Mouse (Mus musculus) kidney, embryonic 14.5 days (tissue): ENCODE measurements around the gene Sec24b. TPM values are rescaled to one million over a fixed set of nuclear protein-coding genes. Genes with fewer than 3 reads are reported as not detected.

Experiments used
- ATAC-seq: fragments of 200-750 bp; cut with Nextera tagmentation; 2 replicates; pipeline ENCODE4 v1.8.0; 2017; ENCODE audit warnings: moderate number of reproducible peaks, mild to moderate bottlenecking, moderate TSS enrichment, moderate library complexity; ENCODE audit not compliant: low FRiP score, low TSS enrichment
- H3K27ac ChIP-seq: fragments of 300-500 bp; sonication (generic); 2 replicates; pipeline ENCODE4 v1.5.1; 2014; ENCODE audit warnings: low read depth, mild to moderate bottlenecking, low read length, moderate library complexity, mixed read lengths
- H3K27me3 ChIP-seq: fragments of 300-500 bp; sonication (generic); 2 replicates; pipeline ENCODE4 v1.6.1; 2014; ENCODE audit warnings: mild to moderate bottlenecking, low read length; ENCODE audit not compliant: control insufficient read depth, insufficient read depth
- H3K36me3 ChIP-seq: fragments of 300-500 bp; sonication (generic); 2 replicates; pipeline ENCODE4 v1.6.1; 2014; ENCODE audit warnings: low read length, mixed read lengths; ENCODE audit not compliant: control insufficient read depth, insufficient read depth
- H3K4me1 ChIP-seq: fragments of 300-500 bp; sonication (generic); 2 replicates; pipeline ENCODE4 v1.6.1; 2014; ENCODE audit warnings: low read length, mixed read lengths; ENCODE audit not compliant: control insufficient read depth, insufficient read depth
- H3K4me2 ChIP-seq: fragments of 300-500 bp; sonication (generic); replicated peaks from 2 replicates; pipeline ENCODE4 v1.6.1; 2014; ENCODE audit warnings: low read depth, mild to moderate bottlenecking, low read length
- H3K4me3 ChIP-seq: fragments of 300-500 bp; sonication (generic); 2 replicates; pipeline ENCODE4 v1.5.1; 2014; ENCODE audit warnings: mild to moderate bottlenecking, low read length
- H3K9ac ChIP-seq: fragments of 300-500 bp; sonication (generic); 2 replicates; pipeline ENCODE4 v1.6.1; 2014; ENCODE audit warnings: low read depth, mild to moderate bottlenecking, low read length, moderate library complexity
- H3K9me3 ChIP-seq: fragments of 300-500 bp; sonication (generic); 2 replicates; pipeline ENCODE4 v1.6.1; 2016; ENCODE audit warnings: low read length; ENCODE audit not compliant: control insufficient read depth
- WGBS: fragments of 180-500 bp; shearing (Covaris S2); extraction: QIAGEN DNeasy Blood & Tissue Kit; methylation state at CpG from one replicate; pipeline ENCODE4 v1.1.7; 2014; 5-methylcytosine and 5-hydroxymethylcytosine counted together
- polyA plus RNA-seq: library from polyadenylated mRNA; unstranded; fragments of >200 nt; fragmentation: Nextera tagmentation; extraction: Ambion mirVana; gene quantifications from 2 replicates; pipeline ENCODE4 v1.2.1, GENCODE M21; 2014

The Sec24b gene
- polyA plus RNA-seq, 1 experiment from 2014 or later, result 40.4 TPM

DNA sequence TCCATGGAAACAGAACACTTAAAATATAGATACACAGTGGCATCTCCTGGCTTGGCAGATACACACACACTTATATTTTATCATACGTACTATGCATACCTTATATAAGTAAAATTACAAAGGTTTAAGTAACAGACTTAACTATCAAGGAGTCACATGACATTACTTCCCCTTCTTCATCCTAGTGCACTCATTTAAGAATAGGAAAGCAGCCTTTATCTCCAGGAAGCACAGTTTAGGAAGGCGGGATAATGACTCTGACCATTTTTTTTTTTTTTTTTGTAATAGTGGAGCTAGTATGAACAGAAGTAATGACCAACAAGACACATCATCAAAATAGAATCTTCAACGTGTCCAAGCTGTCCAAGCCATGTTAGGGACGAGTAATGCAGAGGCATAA, 21.3 kb downstream of the Sec24b start:
- peaks cover 33% of the 10 kb centered on the region for H3K36me3 ChIP-seq
- no peak overlapping the region for H3K27ac ChIP-seq
- no peak for ATAC-seq
- no peak overlapping the region for H3K9ac ChIP-seq
- peaks cover 6% of the 10 kb centered on the region; the same call in 1 of the 2 replicates for H3K9me3 ChIP-seq
- H3K27me3 ChIP-seq, result no peaks in the 10 kb centered on the region
- no peak overlapping the region for H3K4me2 ChIP-seq
- no peak overlapping the region for H3K4me3 ChIP-seq
- 93% methylated on average over 4 of the region's 4 CpGs for WGBS
- H3K4me1 ChIP-seq, result no peaks in the 10 kb centered on the region

DNA sequence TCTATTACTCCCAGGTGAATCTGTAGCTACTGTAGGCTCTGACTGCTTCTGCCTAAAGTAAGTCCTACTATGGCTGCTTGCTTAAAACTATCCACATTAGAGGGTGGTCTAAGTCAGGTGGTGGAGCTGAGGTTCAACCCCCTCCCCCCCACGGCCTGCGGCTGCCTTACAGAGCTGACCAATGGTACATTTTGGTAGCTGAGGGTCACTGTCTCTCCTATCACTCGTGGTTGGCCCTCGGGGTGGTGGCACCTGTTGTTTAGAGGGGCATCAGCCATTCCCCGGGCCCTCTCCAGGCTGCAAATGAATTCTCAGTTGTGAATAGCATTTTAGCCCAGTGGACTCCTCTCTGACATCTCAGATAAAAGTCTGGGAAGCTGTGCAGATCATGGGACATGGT, 32.6 kb downstream of the Sec24b start:
- Histone ChIP-seq H3K4me1 (no peaks in the 10 kb centered on the region), H3K9ac (no peak overlapping the region), H3K9me3 (no peaks in the 10 kb centered on the region), H3K27ac (no peak overlapping the region), H3K4me2 (no peak overlapping the region), H3K36me3 (peaks cover 86% of the 10 kb centered on the region), H3K4me3 (no peak overlapping the region), H3K27me3 (no peaks in the 10 kb centered on the region)
- 88% methylated on average over 5 of the region's 5 CpGs for WGBS
- ATAC-seq, result no peak

DNA sequence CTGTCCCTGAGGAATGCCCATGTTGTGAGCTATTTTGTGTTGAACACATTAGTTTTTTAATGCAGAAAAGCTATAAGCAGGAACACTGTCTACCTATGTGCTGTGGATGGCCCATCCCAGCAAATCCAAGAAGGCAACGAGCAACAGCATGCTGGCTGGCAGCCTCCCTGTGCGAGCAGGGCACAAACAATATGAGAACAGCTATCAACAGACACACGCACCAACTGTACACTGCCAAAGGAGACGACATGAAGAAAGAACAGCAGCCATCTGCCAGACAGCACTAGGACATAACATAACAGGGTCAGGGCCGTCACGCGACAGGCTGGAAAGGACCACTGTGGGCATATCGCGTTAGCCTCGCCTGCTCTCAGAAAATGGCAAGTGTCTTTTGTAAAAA, 35.2 kb downstream of the Sec24b start:
- H3K27me3 ChIP-seq, result no peaks in the 10 kb centered on the region
- H3K27ac ChIP-seq, result no peak overlapping the region
- H3K9ac ChIP-seq, result no peak overlapping the region
- 96% methylated on average over 10 of the region's 10 CpGs for WGBS
- no peak overlapping the region for H3K4me2 ChIP-seq
- ATAC-seq, result no peak
- H3K9me3 ChIP-seq, result no peaks in the 10 kb centered on the region
- peaks cover 72% of the 10 kb centered on the region for H3K36me3 ChIP-seq
- H3K4me3 ChIP-seq, result no peak overlapping the region
- H3K4me1 ChIP-seq, result no peaks in the 10 kb centered on the region

DNA sequence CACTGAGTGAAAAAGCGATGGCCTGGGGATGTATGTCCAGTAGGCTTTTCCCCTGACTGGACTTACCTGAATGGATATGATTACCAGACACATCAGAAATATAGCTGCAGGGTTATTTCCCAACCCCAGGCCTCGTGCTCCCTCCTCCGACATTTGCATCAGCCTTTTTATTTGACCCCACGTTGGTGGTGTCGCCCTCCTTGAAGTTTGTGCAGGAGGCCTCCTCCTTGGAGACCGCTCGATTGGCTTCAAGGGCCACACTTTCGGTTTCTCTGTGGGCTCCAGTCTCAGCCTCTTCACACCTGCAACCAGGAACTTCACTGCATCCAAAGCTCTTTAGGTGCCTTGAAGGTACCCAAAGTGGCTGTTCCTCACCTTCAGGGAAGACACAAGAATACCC, 35.8 kb downstream of the Sec24b start:
- H3K36me3 ChIP-seq, result peaks cover 65% of the 10 kb centered on the region
- no peaks in the 10 kb centered on the region for H3K27me3 ChIP-seq
- no peak overlapping the region for H3K4me3 ChIP-seq
- no peak overlapping the region for H3K4me2 ChIP-seq
- no peaks in the 10 kb centered on the region for H3K9me3 ChIP-seq
- no peak overlapping the region for H3K9ac ChIP-seq
- WGBS, result 87% methylated on average over 8 of the region's 8 CpGs
- ATAC-seq, result no peak
- H3K27ac ChIP-seq, result no peak overlapping the region
- no peaks in the 10 kb centered on the region for H3K4me1 ChIP-seq

DNA sequence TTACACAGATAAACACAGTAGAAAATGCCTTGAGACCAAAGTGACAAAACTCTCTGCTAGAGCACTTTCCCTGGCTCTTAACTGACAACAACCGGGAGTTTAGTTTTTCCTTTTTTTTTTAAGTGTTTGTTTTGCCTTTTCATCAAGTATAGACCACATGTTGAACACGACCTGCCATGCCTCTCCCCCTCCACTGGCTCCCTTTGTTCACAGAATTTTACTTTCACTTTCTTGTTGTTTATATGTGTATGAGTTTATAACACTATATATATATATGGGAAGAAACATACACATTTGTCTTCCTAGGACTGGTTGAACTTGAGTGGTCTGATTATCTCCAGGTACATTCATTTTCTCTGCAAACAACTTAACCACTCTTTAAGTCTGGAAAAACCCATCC, 48.4 kb downstream of the Sec24b start:
- Histone ChIP-seq H3K4me3 (no peak overlapping the region), H3K27me3 (no peaks in the 10 kb centered on the region), H3K9me3 (no peaks in the 10 kb centered on the region), H3K27ac (no peak overlapping the region), H3K4me1 (no peaks in the 10 kb centered on the region), H3K36me3 (peaks cover 34% of the 10 kb centered on the region; the same call in 1 of the 2 replicates), H3K9ac (no peak overlapping the region), H3K4me2 (no peak overlapping the region)
- no peak for ATAC-seq
- WGBS, result 77% methylated on average over 2 of the region's 2 CpGs

- Histone ChIP-seq H3K9ac (no peak overlapping the region), H3K27ac (no peak overlapping the region), H3K9me3 (no peaks in the 10 kb centered on the region), H3K4me3 (no peak overlapping the region), H3K27me3 (no peaks in the 10 kb centered on the region), H3K4me1 (no peaks in the 10 kb centered on the region), H3K36me3 (peaks cover 44% of the 10 kb centered on the region), H3K4me2 (no peak overlapping the region)
- WGBS, result 97% methylated on average over 1 of the region's 1 CpGs
- ATAC-seq, result no peak
Measured at GRCm38 (mm10) chr3:130011236-130011635, 50.1 kb downstream of the Sec24b start.

DNA sequence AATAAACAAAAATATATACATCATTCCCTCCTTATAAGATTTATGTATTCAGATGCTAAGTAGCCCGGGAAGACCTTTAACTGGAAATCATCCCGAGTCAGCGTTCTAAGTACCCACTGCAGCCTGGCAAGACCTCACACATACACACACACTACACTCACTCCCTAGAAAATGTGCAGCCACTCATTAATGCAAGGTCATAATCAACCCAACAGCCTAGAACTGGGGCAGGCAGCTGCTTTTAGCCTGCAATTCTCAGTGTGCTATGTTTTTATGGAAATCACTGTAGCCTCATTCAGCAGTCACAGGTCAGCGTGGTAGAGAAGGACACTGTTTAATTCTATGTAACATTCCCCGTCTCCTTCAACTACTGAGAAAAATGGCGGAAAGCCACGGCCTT, 55.2 kb downstream of the Sec24b start:
- H3K27me3 ChIP-seq, result no peaks in the 10 kb centered on the region
- 87% methylated on average over 7 of the region's 7 CpGs for WGBS
- H3K4me1 ChIP-seq, result no peaks in the 10 kb centered on the region
- no peak overlapping the region for H3K4me2 ChIP-seq
- H3K36me3 ChIP-seq, result peaks cover 83% of the 10 kb centered on the region
- no peak overlapping the region for H3K9ac ChIP-seq
- H3K9me3 ChIP-seq, result no peaks in the 10 kb centered on the region
- H3K4me3 ChIP-seq, result no peak overlapping the region
- ATAC-seq, result no peak
- H3K27ac ChIP-seq, result no peak overlapping the region

- no peak overlapping the region for H3K27ac ChIP-seq
- 96% methylated on average over 11 of the region's 11 CpGs for WGBS
- no peaks in the 10 kb centered on the region for H3K4me1 ChIP-seq
- no peaks in the 10 kb centered on the region for H3K27me3 ChIP-seq
- no peak for ATAC-seq
- peaks cover 85% of the 10 kb centered on the region for H3K36me3 ChIP-seq
- H3K4me2 ChIP-seq, result no peak overlapping the region
- H3K9me3 ChIP-seq, result no peaks in the 10 kb centered on the region
- no peak overlapping the region for H3K9ac ChIP-seq
- H3K4me3 ChIP-seq, result no peak overlapping the region
Measured at GRCm38 (mm10) chr3:130000926-130001325, 60.4 kb downstream of the Sec24b start.

GRCm38 (mm10) chr3:129998526-129998925, 62.8 kb downstream of the Sec24b start:
- Histone ChIP-seq H3K9ac (no peak overlapping the region), H3K27me3 (no peaks in the 10 kb centered on the region), H3K4me3 (no peak overlapping the region), H3K4me1 (no peaks in the 10 kb centered on the region), H3K27ac (no peak overlapping the region), H3K36me3 (peaks cover 87% of the 10 kb centered on the region), H3K9me3 (no peaks in the 10 kb centered on the region), H3K4me2 (no peak overlapping the region)
- WGBS, result 87% methylated on average over 6 of the region's 6 CpGs
- no peak for ATAC-seq

GRCm38 (mm10) chr3:129998001-129998400, 63.4 kb downstream of the Sec24b start:
- no peaks in the 10 kb centered on the region for H3K27me3 ChIP-seq
- no peaks in the 10 kb centered on the region for H3K4me1 ChIP-seq
- H3K4me3 ChIP-seq, result no peak overlapping the region
- no peak overlapping the region for H3K9ac ChIP-seq
- peaks cover 87% of the 10 kb centered on the region for H3K36me3 ChIP-seq
- no peak overlapping the region for H3K27ac ChIP-seq
- no peaks in the 10 kb centered on the region for H3K9me3 ChIP-seq
- ATAC-seq, result no peak
- H3K4me2 ChIP-seq, result no peak overlapping the region
- 69% methylated on average over 7 of the region's 7 CpGs for WGBS
